Mouse (Mus musculus) heart, embryonic 14.5 days (tissue): ENCODE measurements around the gene Dctpp1. TPM values are rescaled to one million over a fixed set of nuclear protein-coding genes. Genes with fewer than 3 reads are reported as not detected.

ENCODE experiments used
- ATAC-seq: fragments of 200-750 bp; cut with Nextera tagmentation; 2 replicates; pipeline ENCODE4 v1.8.0; 2017; ENCODE audit warnings: low read depth, moderate TSS enrichment; ENCODE audit not compliant: insufficient number of reproducible peaks, insufficient read depth, low FRiP score
- H3K27ac ChIP-seq, 2 experiments: fragments of 200-500 bp in 1 of 2; fragments of 300-500 bp in 1 of 2; sonication (generic) in 1 of 2; replicated peaks in 1 of 2; 2 replicates each; pipeline ENCODE4 v1.5.1; 2012 to 2014; ENCODE audit warnings: low read depth in 2 of 2, low read length in 2 of 2, control low read depth in 1 of 2, mild to moderate bottlenecking in 1 of 2, mixed read lengths in 1 of 2; ENCODE audit not compliant: control insufficient read depth in 1 of 2, insufficient read depth in 1 of 2
- H3K27me3 ChIP-seq: fragments of 300-500 bp; sonication (generic); 2 replicates; pipeline ENCODE4 v1.6.1; 2014; ENCODE audit warnings: mild to moderate bottlenecking, low read length, control low read depth; ENCODE audit not compliant: control insufficient read depth, insufficient read depth
- H3K36me3 ChIP-seq: fragments of 300-500 bp; sonication (generic); 2 replicates; pipeline ENCODE4 v1.6.1; 2014; ENCODE audit warnings: mild to moderate bottlenecking, control low read depth, low read length, mixed read lengths; ENCODE audit not compliant: control insufficient read depth, insufficient read depth
- H3K4me1 ChIP-seq, 2 experiments: fragments of 200-500 bp in 1 of 2; fragments of 300-500 bp in 1 of 2; sonication (generic) in 1 of 2; 2 replicates each; pipeline ENCODE4 v1.6.1; 2012 to 2014; ENCODE audit warnings: low read length in 2 of 2, control low read depth in 1 of 2, mixed read lengths in 1 of 2; ENCODE audit not compliant: control insufficient read depth in 2 of 2, insufficient read depth in 2 of 2
- H3K4me2 ChIP-seq: fragments of 300-500 bp; sonication (generic); 2 replicates; pipeline ENCODE4 v1.6.1; 2014; ENCODE audit warnings: mild to moderate bottlenecking, low read length
- H3K4me3 ChIP-seq, 2 experiments: fragments of 200-500 bp in 1 of 2; fragments of 300-500 bp in 1 of 2; sonication (generic) in 1 of 2; 2 replicates each; pipeline ENCODE4 v1.5.1; 2012 to 2014; ENCODE audit warnings: low read length in 2 of 2, mild to moderate bottlenecking in 2 of 2, control low read depth in 1 of 2, low read depth in 1 of 2, moderate library complexity in 1 of 2; ENCODE audit not compliant: control insufficient read depth in 1 of 2, insufficient read depth in 1 of 2
- H3K9ac ChIP-seq: fragments of 300-500 bp; sonication (generic); 2 replicates; pipeline ENCODE4 v1.6.1; 2014; ENCODE audit warnings: mild to moderate bottlenecking, low read length
- H3K9me3 ChIP-seq: fragments of 300-500 bp; sonication (generic); 2 replicates; pipeline ENCODE4 v1.6.1; 2016; ENCODE audit warnings: low read length, control low read depth; ENCODE audit not compliant: control insufficient read depth
- WGBS: fragments of 180-500 bp; shearing (Covaris S2); extraction: QIAGEN DNeasy Blood & Tissue Kit; methylation state at CpG from one replicate; pipeline ENCODE4 v1.1.7; 2014; 5-methylcytosine and 5-hydroxymethylcytosine counted together
- polyA plus RNA-seq: library from polyadenylated mRNA; unstranded; fragments of >200 nt; fragmentation: Nextera tagmentation; extraction: Ambion mirVana; gene quantifications from 2 replicates; pipeline ENCODE4 v1.2.1, GENCODE M21; 2014

Gene Dctpp1
- 168 and 172 TPM in 2 replicates for polyA plus RNA-seq

DNA sequence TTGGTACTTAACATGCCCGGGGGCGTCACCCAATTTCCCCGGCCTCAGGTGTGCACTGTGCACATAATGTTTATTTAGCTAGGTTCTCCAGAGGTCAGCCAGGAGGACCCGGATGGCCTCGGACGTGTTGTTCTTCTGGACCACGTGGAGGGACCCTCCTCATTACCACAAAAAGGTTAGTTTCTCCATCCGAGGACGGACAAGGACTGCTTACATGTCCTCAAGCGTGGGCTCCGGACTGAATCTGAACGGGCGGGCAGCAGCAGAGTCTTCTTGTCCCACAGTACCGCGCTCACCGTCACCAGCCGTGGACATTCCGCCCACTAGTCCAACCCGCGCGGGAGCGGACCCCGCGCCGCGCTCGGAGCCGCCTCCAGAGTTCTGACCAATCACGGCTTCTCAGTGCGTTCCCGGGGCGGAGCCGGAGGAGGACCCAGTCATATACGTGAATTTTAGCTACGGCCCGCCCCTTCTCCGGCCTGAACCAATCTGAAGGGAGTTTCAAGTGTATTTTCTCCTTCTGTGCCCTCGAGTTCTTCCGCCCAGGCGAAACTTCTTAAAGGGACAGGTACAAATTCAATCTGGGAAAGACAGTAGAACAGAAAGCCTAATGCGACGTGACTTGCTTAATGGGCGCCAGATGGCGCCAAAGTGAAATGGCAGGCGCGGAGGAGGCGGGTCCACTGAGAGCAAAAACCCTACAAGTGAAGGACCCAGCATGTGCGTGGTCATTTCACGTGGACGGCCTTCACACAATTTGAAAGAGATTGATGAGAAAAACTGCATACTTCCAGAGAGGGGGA lies at the start of gene Dctpp1:
TSS of gene Dctpp1 (minus strand) at position 401 of the 803 bp plus-strand sequence.
- H3K36me3 ChIP-seq: peaks cover 15% of the 10 kb centered on the region
- peak within 1 kb of the TSS in 1 of 2 experiments; percentile 46; a peak in 2 of 4 replicates for H3K27ac ChIP-seq
- peaks cover 2 to 14% of the 10 kb centered on the region in 2 experiments; a peak in 3 of 4 replicates for H3K4me1 ChIP-seq
- H3K9ac ChIP-seq: peak within 1 kb of the TSS; percentile 85
- under 1% methylated on average over 50 of the region's 50 CpGs for WGBS
- peak within 1 kb of the TSS; percentile 82 for H3K4me2 ChIP-seq
- ATAC-seq: peak; percentile 98
- H3K27me3 ChIP-seq: no peaks in the 10 kb centered on the region
- no peaks in the 10 kb centered on the region for H3K9me3 ChIP-seq
- H3K4me3 ChIP-seq: peak within 1 kb of the TSS; percentile 75 to 93

DNA sequence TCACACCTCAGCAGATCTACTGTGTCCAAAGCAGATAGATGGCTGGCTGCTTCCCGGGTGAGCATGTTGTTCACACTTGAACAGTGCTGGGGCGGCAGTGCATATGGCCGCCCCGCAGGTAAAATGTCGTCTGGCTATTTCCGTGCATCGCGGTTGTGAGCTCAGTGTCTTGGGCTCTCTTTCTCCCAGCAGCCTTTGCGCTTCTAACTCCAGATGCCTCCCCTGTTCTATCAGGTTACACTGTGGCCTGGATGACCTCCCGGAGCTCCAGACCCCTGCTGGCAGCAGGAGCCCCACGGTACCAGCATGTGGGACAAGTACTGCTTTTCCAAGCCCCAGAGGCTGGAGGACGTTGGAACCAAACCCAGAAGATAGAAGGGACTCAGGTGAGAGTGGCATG lies 49.4 kb upstream of the Dctpp1 start:
- Histone ChIP-seq H3K9me3 (no peaks in the 10 kb centered on the region), H3K36me3 (no peaks in the 10 kb centered on the region), H3K4me3 (no peak overlapping the region), H3K27me3 (no peaks in the 10 kb centered on the region), H3K4me2 (no peak overlapping the region), H3K9ac (no peak overlapping the region), H3K4me1 (peaks cover 0 to 3% of the 10 kb centered on the region in 2 experiments; a peak in 1 of 4 replicates), H3K27ac (no peak overlapping the region)
- ATAC-seq: no peak
- 61% methylated on average over 12 of the region's 12 CpGs for WGBS

DNA sequence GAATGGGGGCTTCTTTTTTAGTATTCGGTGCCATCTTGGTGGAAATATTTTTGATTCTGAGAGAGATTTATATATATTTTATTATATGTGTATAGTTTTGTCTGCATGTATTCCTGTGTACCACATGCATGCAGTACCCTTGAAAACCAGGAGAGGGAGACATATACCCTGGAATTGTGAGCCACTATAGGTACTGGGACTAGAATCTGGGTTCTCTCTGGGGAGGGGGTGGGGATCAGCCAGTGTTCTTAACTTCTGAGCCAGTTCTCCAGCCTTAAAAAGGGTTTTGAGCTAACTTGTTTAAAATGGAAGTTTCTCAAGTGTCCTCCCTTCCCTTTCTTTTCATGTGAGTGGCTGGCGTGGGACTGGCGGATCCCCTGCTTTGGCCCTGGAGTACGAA lies 48.4 kb upstream of the Dctpp1 start:
- Histone ChIP-seq H3K36me3 (no peaks in the 10 kb centered on the region), H3K4me1 (peaks cover 0 to under 1% of the 10 kb centered on the region in 2 experiments; a peak in 1 of 4 replicates), H3K4me2 (no peak overlapping the region), H3K9ac (no peak overlapping the region), H3K27ac (no peak overlapping the region), H3K4me3 (no peak overlapping the region), H3K27me3 (no peaks in the 10 kb centered on the region), H3K9me3 (no peaks in the 10 kb centered on the region)
- no peak for ATAC-seq
- WGBS: 74% methylated on average over 4 of the region's 4 CpGs

DNA sequence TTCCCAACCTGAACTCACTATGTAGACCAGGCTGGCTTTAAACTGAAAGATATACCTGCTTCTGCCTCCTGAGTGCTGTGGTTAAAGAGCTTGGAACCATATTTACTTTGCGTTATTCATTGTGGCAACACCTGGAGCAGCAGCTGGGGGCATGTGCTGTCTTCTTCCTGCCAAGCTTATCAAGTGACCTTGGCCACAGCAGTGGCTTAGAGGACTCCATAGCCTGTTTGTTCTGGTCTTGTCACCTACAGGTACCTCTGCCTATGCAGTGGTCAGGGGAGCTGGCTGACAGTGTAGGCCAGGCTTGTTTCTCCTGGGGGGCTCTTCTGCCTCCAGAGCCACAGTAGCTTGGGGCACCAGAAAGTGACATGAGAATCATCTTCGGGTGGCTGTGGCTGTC lies 47.9 kb upstream of the Dctpp1 start:
- no peak for ATAC-seq
- H3K9ac ChIP-seq: no peak overlapping the region

DNA sequence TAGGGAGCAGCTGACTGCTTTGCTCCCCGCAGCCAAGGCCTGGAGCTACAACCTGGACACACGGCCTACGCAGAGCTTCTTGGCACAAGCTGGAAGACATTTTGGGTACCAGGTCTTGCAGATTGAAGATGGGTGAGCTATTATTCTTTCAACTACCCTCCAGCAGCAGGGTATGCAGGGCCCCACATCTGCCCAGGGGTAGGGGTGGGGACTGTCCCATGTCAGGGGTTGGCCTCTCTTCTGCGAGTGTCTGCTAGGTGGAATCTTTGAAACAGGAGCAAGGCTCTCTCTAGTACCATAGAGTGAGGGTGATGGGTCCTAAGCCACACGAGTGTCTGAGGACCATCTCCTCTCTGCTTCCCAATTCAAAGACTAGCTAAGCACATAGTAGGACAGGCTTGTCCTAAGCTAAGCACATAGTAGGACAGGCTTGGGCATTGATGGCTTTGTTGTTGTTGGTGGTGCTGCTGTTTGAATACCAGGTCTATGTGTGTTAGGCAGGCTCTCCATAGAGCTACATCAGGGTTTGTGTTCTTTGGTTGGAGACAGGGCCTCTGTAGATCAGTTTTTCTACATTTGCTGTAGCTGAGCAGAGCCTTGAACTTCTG lies 37.2 kb upstream of the Dctpp1 start:
- no peak for ATAC-seq
- Histone ChIP-seq H3K27me3 (no peaks in the 10 kb centered on the region), H3K9ac (no peak overlapping the region), H3K9me3 (no peaks in the 10 kb centered on the region), H3K4me1 (peaks cover 7 to 13% of the 10 kb centered on the region in 2 experiments; a peak in 3 of 4 replicates), H3K27ac (no peak overlapping the region), H3K4me2 (no peak overlapping the region), H3K36me3 (no peaks in the 10 kb centered on the region), H3K4me3 (no peak overlapping the region)
- 90% methylated on average over 5 of the region's 5 CpGs for WGBS

More for the DNA sequence above, 47.9 kb upstream of the Dctpp1 start:
- WGBS: 76% methylated on average over 2 of the region's 2 CpGs
- Histone ChIP-seq H3K27ac (no peak overlapping the region), H3K27me3 (no peaks in the 10 kb centered on the region), H3K4me3 (no peak overlapping the region), H3K4me2 (no peak overlapping the region), H3K36me3 (no peaks in the 10 kb centered on the region), H3K4me1 (no peaks in the 10 kb centered on the region), H3K9me3 (no peaks in the 10 kb centered on the region)

DNA sequence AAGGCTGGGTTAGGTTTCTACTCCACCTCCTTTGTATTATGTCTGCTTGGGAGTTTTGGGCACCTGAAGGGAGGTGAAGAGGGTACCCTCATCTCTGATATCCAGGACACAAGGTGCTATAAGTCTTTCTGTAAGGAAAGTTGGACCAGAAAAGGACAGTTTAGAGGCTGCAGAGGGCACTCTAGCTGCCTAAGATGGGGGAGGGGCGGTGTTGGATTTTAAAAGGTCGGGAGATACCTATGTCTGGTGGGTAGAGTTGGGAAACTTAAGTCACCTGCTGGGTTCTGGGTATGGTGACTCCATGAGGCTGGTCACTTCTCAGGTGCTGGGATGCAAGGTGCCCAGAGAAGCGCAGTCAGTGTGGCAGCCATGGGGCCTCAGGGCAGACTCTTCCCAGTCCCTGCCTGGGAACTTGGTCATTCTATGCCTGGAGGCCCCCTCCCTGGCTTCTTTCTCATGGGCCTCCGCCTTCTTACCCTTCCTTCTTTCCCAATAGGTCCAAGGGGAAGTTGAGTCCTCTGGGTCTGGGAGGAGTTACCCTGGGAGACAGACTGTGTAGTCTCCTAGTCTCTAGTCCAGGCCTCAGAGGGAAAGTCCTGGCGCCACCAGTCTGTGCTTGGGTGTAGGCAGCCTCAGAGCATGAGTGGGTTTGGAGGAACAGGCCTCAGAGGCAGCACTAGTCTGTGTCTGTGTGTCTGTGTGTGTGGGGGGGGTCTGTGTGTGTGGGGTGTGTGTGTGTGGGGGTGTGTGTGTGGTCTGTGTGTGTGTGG lies 36.5 kb upstream of the Dctpp1 start:
- ATAC-seq: no peak
- Histone ChIP-seq H3K4me2 (no peak overlapping the region), H3K9ac (no peak overlapping the region)

DNA sequence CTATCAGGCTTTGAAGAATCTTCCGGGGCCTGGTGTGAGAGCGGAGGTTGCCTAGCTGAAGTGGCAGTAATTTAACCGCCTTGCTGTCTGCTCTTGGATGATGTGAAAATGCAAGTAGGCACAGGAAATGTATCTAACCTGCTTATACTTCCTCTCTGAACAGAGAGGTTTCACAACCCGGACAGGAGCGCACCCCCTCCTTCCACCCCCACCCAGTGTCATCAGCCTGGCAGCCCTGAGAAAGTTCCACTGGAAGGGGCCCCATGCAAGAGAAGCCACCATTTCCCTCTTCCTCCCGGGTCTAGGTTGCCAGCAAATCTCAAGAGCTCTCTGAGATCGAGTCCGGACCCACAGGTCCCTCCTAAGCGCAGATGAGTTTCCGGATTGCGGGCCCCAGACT lies 35.6 kb upstream of the Dctpp1 start, which contains the start of gene Itgal:
TSS of gene Itgal (plus strand) at position 163 of the 400 bp plus-strand sequence.
- no peak for ATAC-seq
- WGBS: 65% methylated on average over 11 of the region's 11 CpGs
- Histone ChIP-seq H3K9me3 (no peaks in the 10 kb centered on the region), H3K4me3 (no peak within 1 kb of the TSS), H3K27me3 (no peaks in the 10 kb centered on the region), H3K4me1 (peaks cover 6 to 11% of the 10 kb centered on the region in 2 experiments; a peak in 3 of 4 replicates), H3K9ac (no peak within 1 kb of the TSS), H3K4me2 (no peak within 1 kb of the TSS), H3K36me3 (no peaks in the 10 kb centered on the region), H3K27ac (no peak within 1 kb of the TSS)

More for the DNA sequence above, 36.5 kb upstream of the Dctpp1 start:
- Histone ChIP-seq H3K27me3 (no peaks in the 10 kb centered on the region), H3K4me1 (peaks cover 7 to 13% of the 10 kb centered on the region in 2 experiments; a peak in 3 of 4 replicates), H3K27ac (no peak overlapping the region), H3K36me3 (no peaks in the 10 kb centered on the region), H3K4me3 (no peak overlapping the region), H3K9me3 (no peaks in the 10 kb centered on the region)
- WGBS: 72% methylated on average over 5 of the region's 5 CpGs
